Mouse (Mus musculus): Measurements from ENCODE around the gene Fgfr2. TPM values are rescaled to one million over a fixed set of nuclear protein-coding genes. Genes with fewer than 3 reads are reported as not detected.
A peak's percentile ranks its signal among the peaks of the same experiment; 100 is the strongest.

Fgfr2 gene
- polyA plus RNA-seq, 1 experiment from 2014 or later = 137 TPM

DNA sequence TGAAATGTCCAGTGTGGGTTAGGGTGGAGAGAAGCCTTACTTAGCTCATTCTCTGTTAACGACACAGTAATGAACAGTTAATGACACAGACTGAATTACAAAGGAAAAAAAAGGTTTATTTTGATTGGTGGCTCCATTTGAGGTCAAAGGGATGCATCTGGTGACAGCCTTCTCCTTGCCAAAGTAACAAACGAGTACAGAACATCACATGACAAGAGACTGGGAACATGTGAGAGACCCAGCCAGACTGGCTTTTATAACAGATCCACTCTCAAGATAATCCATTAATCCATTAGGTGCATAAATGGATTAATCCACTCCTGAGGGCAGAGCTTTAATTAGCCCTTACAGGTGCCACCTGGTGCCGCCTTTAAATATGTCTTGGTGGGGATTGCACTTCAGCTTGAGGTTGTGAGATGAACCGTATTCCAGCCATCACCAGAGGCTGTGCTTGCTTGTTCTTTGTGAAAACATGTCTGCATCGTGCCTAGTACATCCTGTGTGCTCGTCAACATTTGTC lies 2470.1 kb downstream of the Fgfr2 start:
- Histone ChIP-seq H3K4me2 (replicated peaks) (no peak overlapping the region), H3K4me3 (replicated peaks) (no peak overlapping the region), H3K36me3 (no peaks in the 10 kb centered on the region), H3K27ac (replicated peaks) (no peak overlapping the region), H3K9me3 (replicated peaks) (no peaks in the 10 kb centered on the region), H3K9ac (no peak overlapping the region), H3K4me1 (peaks cover 47% of the 10 kb centered on the region), H3K27me3 (no peaks in the 10 kb centered on the region)
- ATAC-seq (ENCODE audit: insufficient number of reproducible peaks, low FRiP score, low TSS enrichment, low read depth) = no peak
- WGBS = 60% methylated on average over 6 of the region's 6 CpGs

DNA sequence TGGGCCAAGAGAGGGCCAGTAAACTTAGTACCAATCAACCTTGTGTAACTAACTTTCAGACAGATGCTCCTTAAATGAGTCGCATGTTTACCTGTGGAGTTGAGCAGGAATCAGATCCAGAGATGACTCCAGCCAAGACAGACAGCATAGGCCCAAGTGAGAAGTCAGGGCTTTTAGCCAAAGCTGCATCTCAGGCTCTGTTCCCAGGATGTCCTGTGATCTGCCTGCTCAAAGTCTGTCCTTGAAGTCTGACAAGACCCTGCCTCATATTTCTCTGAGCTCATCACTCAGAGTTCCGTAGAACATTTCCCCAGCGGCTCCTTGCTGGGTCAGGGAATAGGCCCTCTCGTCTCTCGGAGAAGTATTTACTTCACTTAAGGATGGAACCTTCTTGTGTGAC lies 2472.5 kb downstream of the Fgfr2 start:
- Histone ChIP-seq H3K36me3 (no peaks in the 10 kb centered on the region), H3K27me3 (no peaks in the 10 kb centered on the region), H3K4me3 (replicated peaks) (no peak overlapping the region), H3K9me3 (replicated peaks) (no peaks in the 10 kb centered on the region), H3K27ac (replicated peaks) (no peak overlapping the region; the same call in 1 of the 2 replicates), H3K9ac (no peak overlapping the region), H3K4me2 (replicated peaks) (no peak overlapping the region), H3K4me1 (peaks cover 59% of the 10 kb centered on the region)
- no peak for ATAC-seq (ENCODE audit: insufficient number of reproducible peaks, low FRiP score, low TSS enrichment, low read depth)
- WGBS = 76% methylated on average over 5 of the region's 5 CpGs

DNA sequence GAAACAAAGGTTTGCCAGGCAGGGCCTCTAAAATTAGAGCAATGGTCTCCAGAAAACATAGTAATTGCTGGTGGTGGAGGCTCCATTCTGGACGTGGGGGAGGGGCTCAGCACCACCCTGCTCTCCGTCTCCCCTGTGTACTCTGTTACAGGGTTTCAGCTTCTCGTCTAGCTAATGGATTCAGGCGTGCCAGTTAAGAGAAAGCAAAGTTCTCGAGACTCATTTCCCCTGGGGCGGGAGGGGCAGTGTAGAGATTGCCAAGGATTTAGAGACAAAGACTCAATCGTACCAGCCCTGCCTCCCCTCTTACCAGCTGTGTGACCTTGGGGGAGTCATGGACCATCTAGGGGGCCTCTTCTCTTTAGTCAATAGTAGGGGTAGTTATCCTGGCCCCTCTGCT lies 2473.9 kb downstream of the Fgfr2 start:
- no peak for ATAC-seq (ENCODE audit: insufficient number of reproducible peaks, low FRiP score, low TSS enrichment, low read depth)
- Histone ChIP-seq H3K4me2 (replicated peaks) (no peak overlapping the region), H3K9ac (no peak overlapping the region), H3K4me3 (replicated peaks) (no peak overlapping the region), H3K4me1 (peaks cover 56% of the 10 kb centered on the region), H3K27me3 (no peaks in the 10 kb centered on the region), H3K27ac (replicated peaks) (no peak overlapping the region; the same call in 1 of the 2 replicates), H3K9me3 (replicated peaks) (no peaks in the 10 kb centered on the region), H3K36me3 (no peaks in the 10 kb centered on the region)
- WGBS = 16% methylated on average over 7 of the region's 7 CpGs

DNA sequence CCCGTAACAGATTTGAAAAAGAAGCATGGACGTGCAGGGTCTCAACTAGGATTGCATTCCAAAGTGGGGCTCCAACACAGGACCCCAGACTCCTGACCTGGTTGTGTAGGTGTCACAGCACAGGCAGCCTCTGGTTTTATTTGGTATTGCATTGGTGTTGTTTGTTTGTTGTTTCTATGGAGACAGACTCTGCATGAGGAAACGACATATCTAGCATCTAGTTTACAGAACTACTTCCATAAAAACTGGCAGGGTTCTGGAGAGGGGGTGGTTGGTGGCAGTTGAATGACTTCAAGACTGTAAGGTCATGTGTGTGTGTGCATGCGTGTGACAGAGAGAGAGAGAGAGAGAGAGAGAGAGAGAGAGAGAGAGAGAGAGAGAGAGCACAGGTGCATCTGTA lies 2475.1 kb downstream of the Fgfr2 start:
- H3K27ac ChIP-seq (replicated peaks) = no peak overlapping the region
- H3K36me3 ChIP-seq = no peaks in the 10 kb centered on the region
- H3K4me1 ChIP-seq = peaks cover 45% of the 10 kb centered on the region
- no peak for ATAC-seq (ENCODE audit: insufficient number of reproducible peaks, low FRiP score, low TSS enrichment, low read depth)
- no peaks in the 10 kb centered on the region for H3K9me3 ChIP-seq (replicated peaks)
- H3K27me3 ChIP-seq = no peaks in the 10 kb centered on the region
- H3K4me2 ChIP-seq (replicated peaks) = peak overlapping the region; percentile 93; the same call in 1 of the 2 replicates
- no peak overlapping the region for H3K9ac ChIP-seq
- H3K4me3 ChIP-seq (replicated peaks) = peak overlapping the region; percentile 69; the same call in 1 of the 2 replicates
- WGBS = 70% methylated on average over 4 of the region's 4 CpGs

DNA sequence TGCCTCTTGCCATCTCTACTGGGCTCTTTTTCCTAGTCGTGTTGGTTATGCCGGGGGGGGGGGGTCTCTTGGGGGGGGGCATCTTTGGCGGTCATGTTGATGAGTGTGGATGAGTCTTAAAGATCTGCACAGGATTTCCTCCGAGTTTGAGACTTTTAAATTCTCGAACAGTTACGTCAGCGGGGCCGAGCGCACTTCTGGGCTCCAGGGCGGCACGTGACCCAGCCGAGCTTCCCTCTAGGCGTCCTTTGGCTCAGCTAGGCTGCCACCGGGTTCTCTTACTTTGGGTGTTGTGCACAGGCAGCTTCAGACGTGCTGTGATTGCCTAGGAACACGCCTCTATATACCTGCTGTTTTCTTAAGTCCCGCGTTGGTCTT lies 2476.4 kb downstream of the Fgfr2 start:
- Histone ChIP-seq H3K27ac (replicated peaks) (peak overlapping the region; percentile 96), H3K27me3 (no peaks in the 10 kb centered on the region), H3K9me3 (replicated peaks) (no peaks in the 10 kb centered on the region), H3K4me1 (peaks cover 36% of the 10 kb centered on the region), H3K4me3 (replicated peaks) (peak overlapping the region; percentile 69), H3K9ac (peak overlapping the region; percentile 79), H3K4me2 (replicated peaks) (peak overlapping the region; percentile 93), H3K36me3 (no peaks in the 10 kb centered on the region)
- ATAC-seq (ENCODE audit: insufficient number of reproducible peaks, low FRiP score, low TSS enrichment, low read depth) = peak; percentile 66; the same call in 1 of the 2 replicates
- WGBS = 0% methylated on average over 17 of the region's 18 CpGs

DNA sequence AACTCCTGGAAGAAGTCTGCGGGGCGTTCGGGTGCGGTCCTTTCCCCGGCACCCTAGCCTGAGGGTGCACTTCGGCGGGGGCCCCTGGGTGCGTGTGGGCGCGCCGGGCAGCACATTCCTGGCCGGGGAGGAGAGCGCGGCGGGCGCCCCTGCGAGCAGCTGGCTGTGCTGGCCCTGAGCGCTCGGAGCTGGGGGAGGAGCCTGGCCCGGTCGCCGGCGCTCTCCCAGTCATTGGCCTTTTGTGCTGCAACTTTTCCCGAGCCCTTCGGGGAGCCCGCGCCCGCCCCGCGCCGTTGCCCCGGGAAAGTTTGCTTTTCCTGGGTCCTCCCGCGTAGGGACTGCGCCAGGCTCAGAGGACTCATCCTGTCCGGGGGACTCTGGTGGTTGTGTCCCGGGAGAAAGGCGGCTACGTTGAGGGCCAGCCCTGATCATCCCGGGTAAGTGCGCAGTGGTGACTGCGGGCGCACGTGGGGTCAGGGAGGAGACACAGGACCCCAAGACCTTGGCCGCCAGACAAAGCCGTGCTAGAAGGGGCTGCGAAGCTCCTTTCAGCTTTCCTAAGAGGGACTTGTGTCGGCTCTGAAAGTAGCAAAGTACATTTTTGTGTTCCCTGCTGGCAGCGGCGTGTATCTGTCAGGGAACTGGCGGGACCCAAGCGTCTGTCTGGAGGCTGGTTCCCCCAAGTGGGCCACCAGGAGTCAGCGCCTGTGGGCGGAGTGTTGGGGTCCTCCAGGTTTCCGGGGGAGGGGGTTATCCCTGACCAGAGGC lies 2477.0 kb downstream of the Fgfr2 start:
- H3K9me3 ChIP-seq (replicated peaks) = no peaks in the 10 kb centered on the region
- peak; percentile 88 for ATAC-seq (ENCODE audit: insufficient number of reproducible peaks, low FRiP score, low TSS enrichment, low read depth)
- H3K36me3 ChIP-seq = no peaks in the 10 kb centered on the region
- peak overlapping the region; percentile 79 for H3K9ac ChIP-seq
- H3K4me2 ChIP-seq (replicated peaks) = peak overlapping the region; percentile 93
- WGBS = under 1% methylated on average over 53 of the region's 55 CpGs
- H3K27ac ChIP-seq (replicated peaks) = peak overlapping the region; percentile 96
- peaks cover 37% of the 10 kb centered on the region for H3K4me1 ChIP-seq
- H3K27me3 ChIP-seq = no peaks in the 10 kb centered on the region
- peak overlapping the region; percentile 69 for H3K4me3 ChIP-seq (replicated peaks)

DNA sequence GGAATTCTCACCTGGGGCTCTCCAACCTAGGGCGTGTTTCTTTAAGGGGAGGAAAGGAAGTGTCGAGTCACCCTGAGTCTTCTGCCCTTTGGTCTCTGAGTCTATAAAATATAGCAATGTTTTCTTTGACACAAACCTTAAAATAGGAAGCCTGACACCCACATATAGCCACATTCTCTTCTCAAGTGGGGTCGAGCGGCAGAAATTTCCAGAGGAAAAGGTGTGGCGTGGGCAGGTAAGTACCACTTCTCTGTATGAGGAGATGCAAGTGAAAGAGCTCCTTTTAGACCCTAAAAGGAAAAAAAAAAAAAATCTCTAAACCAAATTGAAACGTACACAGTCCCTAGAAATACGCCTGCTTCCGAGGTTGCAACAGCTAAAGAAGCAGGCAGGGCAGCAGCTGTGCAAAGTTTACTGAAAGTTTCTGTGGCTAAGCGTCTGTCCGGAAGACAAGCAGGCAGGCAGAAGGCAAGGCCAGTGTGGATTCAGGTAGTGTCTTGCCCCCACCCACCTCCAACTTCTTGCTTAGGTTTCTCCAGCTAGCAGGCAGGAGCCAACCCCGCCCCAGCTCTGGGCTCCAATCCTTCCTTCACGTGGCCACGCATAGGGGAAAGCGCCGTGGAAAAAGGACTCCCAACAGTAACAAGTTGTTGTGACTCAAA lies 2477.7 kb downstream of the Fgfr2 start:
- peak overlapping the region; percentile 69 for H3K4me3 ChIP-seq (replicated peaks)
- H3K36me3 ChIP-seq = no peaks in the 10 kb centered on the region
- peak overlapping the region; percentile 96 for H3K27ac ChIP-seq (replicated peaks)
- no peaks in the 10 kb centered on the region for H3K9me3 ChIP-seq (replicated peaks)
- no peaks in the 10 kb centered on the region for H3K27me3 ChIP-seq
- peak; percentile 40 for ATAC-seq (ENCODE audit: insufficient number of reproducible peaks, low FRiP score, low TSS enrichment, low read depth)
- peak overlapping the region; percentile 93 for H3K4me2 ChIP-seq (replicated peaks)
- WGBS = 14% methylated on average over 15 of the region's 15 CpGs
- peaks cover 41% of the 10 kb centered on the region for H3K4me1 ChIP-seq
- peak overlapping the region; percentile 79 for H3K9ac ChIP-seq

DNA sequence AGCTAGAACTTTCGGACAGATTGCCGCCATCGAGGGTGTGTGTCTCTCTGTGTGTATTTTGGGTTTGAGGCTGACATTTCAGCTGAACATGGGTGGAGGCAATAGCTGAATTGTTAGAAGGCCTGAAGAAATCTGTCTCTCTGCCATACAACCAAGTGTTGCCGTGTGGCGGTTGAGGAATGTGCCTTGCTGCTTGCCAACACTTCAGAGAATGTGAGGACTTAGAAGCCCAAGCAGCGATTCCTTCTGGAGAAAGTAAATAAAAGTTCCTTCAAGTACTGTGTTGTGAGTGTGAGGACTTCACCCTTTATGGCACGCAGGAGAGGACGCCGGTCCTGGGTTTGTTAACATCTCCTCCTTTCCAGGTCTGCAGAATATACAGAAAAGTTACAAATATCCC lies 2482.5 kb downstream of the Fgfr2 start:
- Histone ChIP-seq H3K4me2 (replicated peaks) (no peak overlapping the region), H3K9ac (no peak overlapping the region), H3K27ac (replicated peaks) (peak overlapping the region; percentile 36; the same call in 1 of the 2 replicates), H3K4me3 (replicated peaks) (no peak overlapping the region), H3K9me3 (replicated peaks) (no peaks in the 10 kb centered on the region), H3K36me3 (no peaks in the 10 kb centered on the region), H3K27me3 (no peaks in the 10 kb centered on the region), H3K4me1 (peaks cover 35% of the 10 kb centered on the region)
- no peak for ATAC-seq (ENCODE audit: insufficient number of reproducible peaks, low FRiP score, low TSS enrichment, low read depth)
- 66% methylated on average over 9 of the region's 9 CpGs for WGBS

DNA sequence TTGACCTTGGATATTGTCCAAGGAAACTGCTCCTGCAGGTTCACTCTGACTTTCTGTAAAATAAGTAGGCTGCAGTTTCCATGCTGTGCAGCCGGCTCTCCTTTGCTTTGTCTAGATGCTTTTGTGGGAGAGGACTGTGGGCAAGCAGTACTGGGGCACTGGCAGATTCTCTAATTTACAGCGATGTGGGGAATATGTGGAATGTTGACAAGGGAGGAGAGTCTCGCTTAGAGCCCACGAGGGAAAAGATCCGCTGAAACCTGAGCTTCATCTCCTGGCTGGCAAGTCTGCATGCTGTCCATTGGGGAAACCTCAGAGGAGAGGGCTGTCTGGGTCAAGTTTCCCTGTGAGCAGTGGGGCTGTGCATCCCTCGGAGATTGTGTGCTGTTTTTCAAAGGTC lies 2485.3 kb downstream of the Fgfr2 start:
- Histone ChIP-seq H3K9ac (no peak overlapping the region), H3K4me2 (replicated peaks) (no peak overlapping the region), H3K36me3 (no peaks in the 10 kb centered on the region), H3K4me3 (replicated peaks) (no peak overlapping the region), H3K27ac (replicated peaks) (peak overlapping the region; percentile 35; the same call in 1 of the 2 replicates), H3K27me3 (no peaks in the 10 kb centered on the region), H3K9me3 (replicated peaks) (no peaks in the 10 kb centered on the region), H3K4me1 (peaks cover 34% of the 10 kb centered on the region)
- 11% methylated on average over 6 of the region's 6 CpGs for WGBS
- ATAC-seq (ENCODE audit: insufficient number of reproducible peaks, low FRiP score, low TSS enrichment, low read depth) = no peak

DNA sequence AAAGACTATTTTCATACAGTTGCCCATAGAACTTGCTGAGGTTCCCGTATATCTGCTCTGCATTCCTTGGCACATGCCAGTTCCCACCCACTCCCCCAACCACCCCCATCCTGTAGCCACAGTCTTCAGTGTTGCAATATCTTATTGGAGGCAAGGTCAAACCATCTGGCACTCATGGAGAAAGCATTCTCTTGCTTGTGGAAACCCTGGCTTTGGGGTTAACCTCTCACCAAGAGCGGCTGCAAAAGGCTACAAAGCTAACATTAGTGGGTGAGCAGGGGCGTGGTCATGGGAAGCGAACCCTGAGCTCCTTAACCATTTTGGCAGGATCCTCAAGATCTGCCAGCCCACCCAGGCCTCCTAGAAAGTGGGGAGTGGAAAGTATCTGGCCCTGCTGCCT lies 2486.2 kb downstream of the Fgfr2 start:
- WGBS = 74% methylated on average over 4 of the region's 4 CpGs
- Histone ChIP-seq H3K4me3 (replicated peaks) (no peak overlapping the region), H3K27me3 (no peaks in the 10 kb centered on the region), H3K4me2 (replicated peaks) (no peak overlapping the region), H3K36me3 (no peaks in the 10 kb centered on the region), H3K9me3 (replicated peaks) (no peaks in the 10 kb centered on the region), H3K27ac (replicated peaks) (no peak overlapping the region), H3K4me1 (peaks cover 38% of the 10 kb centered on the region), H3K9ac (no peak overlapping the region)
- peak; percentile 50; the same call in 1 of the 2 replicates for ATAC-seq (ENCODE audit: insufficient number of reproducible peaks, low FRiP score, low TSS enrichment, low read depth)

DNA sequence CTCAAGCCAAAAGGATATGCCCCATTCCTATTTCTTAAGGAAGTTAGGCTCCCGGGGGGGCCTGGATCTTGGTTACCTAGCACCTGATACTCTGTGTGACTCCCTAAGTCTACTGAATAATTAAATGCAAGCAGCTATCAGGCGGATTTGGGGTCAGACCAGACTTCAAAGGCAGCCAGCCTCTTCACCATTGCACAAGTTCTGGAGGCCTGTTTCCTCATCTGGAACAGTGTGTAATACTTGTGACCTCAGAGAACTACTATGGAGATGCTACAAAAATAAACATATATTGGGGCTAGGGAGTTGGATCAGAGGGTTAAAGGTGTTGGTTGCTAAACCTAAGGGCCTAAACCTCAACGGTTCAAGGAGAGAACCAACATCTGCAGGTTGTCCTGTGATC lies 2486.9 kb downstream of the Fgfr2 start:
- H3K9me3 ChIP-seq (replicated peaks) = no peaks in the 10 kb centered on the region
- no peaks in the 10 kb centered on the region for H3K27me3 ChIP-seq
- H3K9ac ChIP-seq = no peak overlapping the region
- no peak overlapping the region for H3K4me3 ChIP-seq (replicated peaks)
- no peak overlapping the region for H3K27ac ChIP-seq (replicated peaks)
- peaks cover 42% of the 10 kb centered on the region for H3K4me1 ChIP-seq
- 80% methylated on average over 3 of the region's 3 CpGs for whole genome bisulfite sequencing
- H3K4me2 ChIP-seq (replicated peaks) = no peak overlapping the region
- no peak for ATAC-seq (ENCODE audit: insufficient number of reproducible peaks, low FRiP score, low TSS enrichment, low read depth)
- H3K36me3 ChIP-seq = no peaks in the 10 kb centered on the region

Data from embryonic facial prominence, embryonic 15.5 days (tissue).